Mouse (Mus musculus) intestine, embryonic 14.5 days (tissue): ENCODE measurements around the gene Mst1. TPM values are rescaled to one million over a fixed set of nuclear protein-coding genes. Genes with fewer than 3 reads are reported as not detected.
A peak's percentile ranks its signal among the peaks of the same experiment; 100 is the strongest.

Experiments used
- ATAC-seq: fragments of 200-750 bp; cut with Nextera tagmentation; replicated peaks from 2 replicates; pipeline ENCODE4 v1.8.0; 2017; ENCODE audit warnings: low read depth, moderate number of reproducible peaks, moderate TSS enrichment, moderate library complexity; ENCODE audit not compliant: low FRiP score, low TSS enrichment
- DNase-seq: peaks from one replicate; pipeline ENCODE4 v3.0.0-alpha.2; 2018; ENCODE audit warnings: low spot score
- H3K27ac ChIP-seq: fragments of 300-500 bp; sonication (generic); 2 replicates; pipeline ENCODE4 v1.5.1; 2014; ENCODE audit warnings: low read depth, mild to moderate bottlenecking, control low read depth
- H3K27me3 ChIP-seq: fragments of 300-500 bp; sonication (generic); replicated peaks from 2 replicates; pipeline ENCODE4 v1.6.1; 2014; ENCODE audit warnings: low read length, control low read depth; ENCODE audit not compliant: control insufficient read depth, insufficient read depth
- H3K36me3 ChIP-seq: fragments of 300-500 bp; sonication (generic); 2 replicates; pipeline ENCODE4 v1.6.1; 2014; ENCODE audit warnings: low read length, control low read depth; ENCODE audit not compliant: control insufficient read depth, insufficient read depth
- H3K4me1 ChIP-seq: fragments of 300-500 bp; sonication (generic); replicated peaks from 2 replicates; pipeline ENCODE4 v1.6.1; 2014; ENCODE audit warnings: low read length, control low read depth, mixed read lengths; ENCODE audit not compliant: control insufficient read depth, insufficient read depth
- H3K4me2 ChIP-seq: fragments of 300-500 bp; sonication (generic); 2 replicates; pipeline ENCODE4 v1.6.1; 2014; ENCODE audit warnings: low read length
- H3K4me3 ChIP-seq: fragments of 300-500 bp; sonication (generic); 2 replicates; pipeline ENCODE4 v1.5.1; 2014; ENCODE audit warnings: low read depth, low read length, control low read depth, mixed read lengths
- H3K9ac ChIP-seq: fragments of 300-500 bp; sonication (generic); 2 replicates; pipeline ENCODE4 v1.6.1; 2014; ENCODE audit warnings: mild to moderate bottlenecking, low read length
- H3K9me3 ChIP-seq: fragments of 300-500 bp; sonication (generic); 2 replicates; pipeline ENCODE4 v1.6.1; 2016; ENCODE audit warnings: low read length, control low read depth; ENCODE audit not compliant: control insufficient read depth
- WGBS: fragments of 180-500 bp; shearing (Covaris S2); extraction: QIAGEN DNeasy Blood & Tissue Kit; methylation state at CpG from one replicate; pipeline ENCODE4 v1.1.7; 2014; 5-methylcytosine and 5-hydroxymethylcytosine counted together
- polyA plus RNA-seq: library from polyadenylated mRNA; unstranded; fragments of >200 nt; fragmentation: Nextera tagmentation; extraction: Ambion mirVana; gene quantifications from 2 replicates; pipeline ENCODE4 v1.2.1, GENCODE M21; 2014

Gene Mst1
- polyA plus RNA-seq, 1 experiment from 2014 or later, result 0.78 TPM

GRCm38 (mm10) chr9:108067900-108068299, 12.3 kb upstream of the Mst1 start:
- Histone ChIP-seq H3K27me3 (no peaks in the 10 kb centered on the region), H3K4me3 (no peak overlapping the region), H3K27ac (no peak overlapping the region), H3K4me1 (no peaks in the 10 kb centered on the region), H3K9me3 (no peaks in the 10 kb centered on the region), H3K36me3 (peaks cover 32% of the 10 kb centered on the region), H3K9ac (no peak overlapping the region), H3K4me2 (no peak overlapping the region)
- WGBS, result 20% methylated on average over 8 of the region's 8 CpGs
- DNase-seq (peak; percentile 96), ATAC-seq (0 out of 2 replicates have a peak, but pooled peaks have one; percentile 33)

DNA sequence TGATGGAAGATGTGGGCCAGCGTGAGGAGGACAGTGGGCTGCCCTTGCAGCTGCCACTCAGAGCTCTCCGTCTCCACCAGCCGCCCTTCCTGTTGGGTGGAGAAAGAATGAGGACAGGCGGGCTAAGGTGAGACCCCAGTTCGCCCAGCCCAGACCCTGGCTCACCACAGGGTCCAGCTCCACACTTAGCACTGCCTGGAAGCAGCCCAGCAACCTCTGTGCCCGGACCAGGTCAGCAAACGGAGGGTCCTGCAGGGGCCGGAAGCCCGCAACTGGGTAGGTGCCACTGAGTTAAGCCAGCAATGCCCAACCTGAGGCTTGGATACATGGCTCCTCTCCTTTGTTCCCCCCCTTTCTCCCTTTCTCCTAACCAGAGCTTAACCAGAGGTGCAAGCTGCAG, 11.2 kb upstream of the Mst1 start:
- Histone ChIP-seq H3K4me2 (no peak overlapping the region), H3K4me3 (no peak overlapping the region), H3K36me3 (peaks cover 21% of the 10 kb centered on the region), H3K27me3 (no peaks in the 10 kb centered on the region), H3K4me1 (no peaks in the 10 kb centered on the region), H3K27ac (no peak overlapping the region), H3K9me3 (no peaks in the 10 kb centered on the region), H3K9ac (no peak overlapping the region)
- DNase-seq (no peak), ATAC-seq (no peak)
- 86% methylated on average over 9 of the region's 9 CpGs for WGBS

DNA sequence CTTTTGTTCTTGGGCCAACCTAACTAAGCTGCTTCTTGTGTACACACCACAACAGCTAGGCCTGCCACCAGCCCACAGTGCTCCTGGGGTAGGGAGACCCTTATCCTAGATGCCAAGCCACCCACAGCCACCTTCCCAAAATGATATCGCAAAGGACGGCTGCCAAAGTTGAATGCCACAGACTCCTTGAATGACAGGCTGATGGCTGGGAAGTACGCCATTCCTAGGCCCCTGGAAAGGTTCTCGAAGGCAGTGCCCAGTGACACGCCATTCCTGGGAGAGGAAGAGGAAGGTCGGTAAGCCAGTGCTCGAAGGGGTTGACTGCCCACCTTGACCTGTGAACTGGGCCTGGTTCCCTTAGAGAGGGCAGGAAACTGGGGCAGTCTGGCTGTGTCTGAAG, 10.7 kb upstream of the Mst1 start:
- no peak for ATAC-seq
- H3K9me3 ChIP-seq, result no peaks in the 10 kb centered on the region

GRCm38 (mm10) chr9:108071801-108072200, 8.4 kb upstream of the Mst1 start:
- H3K9ac ChIP-seq, result no peak overlapping the region
- H3K27ac ChIP-seq, result no peak overlapping the region
- WGBS, result 77% methylated on average over 4 of the region's 4 CpGs

More for the DNA sequence above, 10.7 kb upstream of the Mst1 start:
- H3K4me1 ChIP-seq, result no peaks in the 10 kb centered on the region
- H3K9ac ChIP-seq, result no peak overlapping the region
- no peak overlapping the region for H3K4me3 ChIP-seq
- H3K36me3 ChIP-seq, result peaks cover 17% of the 10 kb centered on the region; the same call in 1 of the 2 replicates
- 89% methylated on average over 7 of the region's 7 CpGs for WGBS
- no peak overlapping the region for H3K27ac ChIP-seq
- H3K4me2 ChIP-seq, result no peak overlapping the region
- DNase-seq, result no peak
- H3K27me3 ChIP-seq, result no peaks in the 10 kb centered on the region

GRCm38 (mm10) chr9:108072481-108072924, 7.7 kb upstream of the Mst1 start:
- H3K9me3 ChIP-seq, result no peaks in the 10 kb centered on the region
- 56% methylated on average over 9 of the region's 9 CpGs for WGBS
- H3K4me3 ChIP-seq, result no peak overlapping the region
- no peak overlapping the region for H3K4me2 ChIP-seq
- H3K9ac ChIP-seq, result no peak overlapping the region
- ATAC-seq, result no peak
- peaks cover 17% of the 10 kb centered on the region; the same call in 1 of the 2 replicates for H3K36me3 ChIP-seq
- no peak for DNase-seq
- no peaks in the 10 kb centered on the region for H3K27me3 ChIP-seq
- no peaks in the 10 kb centered on the region for H3K4me1 ChIP-seq
- 0 out of 2 replicates have a peak overlapping the region, but pooled peaks have one; percentile 2 for H3K27ac ChIP-seq

More at GRCm38 (mm10) chr9:108071801-108072200, 8.4 kb upstream of the Mst1 start:
- ATAC-seq (no peak), DNase-seq (no peak)
- H3K4me1 ChIP-seq, result no peaks in the 10 kb centered on the region
- no peak overlapping the region for H3K4me3 ChIP-seq
- peaks cover 17% of the 10 kb centered on the region; the same call in 1 of the 2 replicates for H3K36me3 ChIP-seq
- H3K27me3 ChIP-seq, result no peaks in the 10 kb centered on the region
- H3K9me3 ChIP-seq, result no peaks in the 10 kb centered on the region
- H3K4me2 ChIP-seq, result no peak overlapping the region

DNA sequence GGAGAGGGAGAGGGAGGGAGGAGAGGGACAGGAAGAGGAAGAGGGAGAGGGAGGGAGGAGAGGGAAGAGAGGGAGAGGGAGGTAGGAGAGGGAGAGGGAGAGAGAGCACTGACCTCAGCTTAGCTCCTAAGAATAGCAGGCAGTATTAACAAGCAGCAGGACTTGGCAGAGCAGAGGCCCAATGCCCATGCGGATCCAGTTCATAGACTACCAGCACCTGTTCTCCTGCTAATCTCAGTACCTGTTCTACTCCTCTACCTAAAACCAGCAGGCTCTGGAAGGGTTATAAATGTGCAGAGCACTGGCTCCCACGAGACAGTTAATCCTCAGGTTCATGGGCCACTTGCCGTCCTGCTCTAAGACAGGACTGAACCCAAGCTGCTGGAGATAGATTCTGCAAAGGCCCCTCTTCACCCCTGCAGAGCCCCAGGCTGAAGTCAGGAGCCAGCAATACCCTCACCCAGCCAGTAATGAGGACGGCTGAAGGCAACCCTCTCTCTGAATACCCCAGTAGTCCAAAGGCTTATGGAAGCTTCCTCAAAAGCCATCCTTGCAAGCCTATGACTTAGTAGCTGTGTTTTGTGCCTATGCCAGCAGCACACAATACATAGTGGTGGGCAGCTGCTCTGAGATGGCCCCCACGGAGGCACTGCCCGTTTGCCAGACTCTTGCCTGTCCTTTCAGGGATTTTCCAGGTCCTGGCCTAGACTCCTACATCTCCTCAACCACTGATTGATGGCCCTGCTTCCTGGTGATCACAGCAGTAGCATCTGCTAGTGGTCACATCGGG, 6.9 kb upstream of the Mst1 start:
- Histone ChIP-seq H3K4me3 (no peak overlapping the region), H3K4me2 (no peak overlapping the region), H3K9me3 (no peaks in the 10 kb centered on the region), H3K4me1 (peaks cover 6% of the 10 kb centered on the region; the same call in 1 of the 2 replicates), H3K27me3 (no peaks in the 10 kb centered on the region), H3K27ac (no peak overlapping the region), H3K36me3 (peaks cover 17% of the 10 kb centered on the region; the same call in 1 of the 2 replicates), H3K9ac (no peak overlapping the region)
- 63% methylated on average over 7 of the region's 7 CpGs for WGBS
- DNase-seq, result no peak
- ATAC-seq, result no peak

- Histone ChIP-seq H3K27ac (no peak overlapping the region), H3K9ac (no peak overlapping the region), H3K9me3 (no peaks in the 10 kb centered on the region), H3K27me3 (peaks cover 37% of the 10 kb centered on the region), H3K4me2 (peak overlapping the region; percentile 18), H3K36me3 (peaks cover 35% of the 10 kb centered on the region), H3K4me3 (no peak overlapping the region), H3K4me1 (peaks cover 9% of the 10 kb centered on the region; the same call in 1 of the 2 replicates)
- WGBS, result 5% methylated on average over 19 of the region's 19 CpGs
- ATAC-seq (no peak), DNase-seq (peak; percentile 62)
These were observed 2.3 kb downstream of the Mst1 start for GRCm38 (mm10) chr9:108082549-108082948.

- Histone ChIP-seq H3K9me3 (no peaks in the 10 kb centered on the region), H3K36me3 (peaks cover 39% of the 10 kb centered on the region), H3K4me2 (peak within 1 kb of the TSS; percentile 18), H3K9ac (no peak within 1 kb of the TSS), H3K27ac (no peak within 1 kb of the TSS), H3K27me3 (peaks cover 37% of the 10 kb centered on the region), H3K4me1 (peaks cover 6% of the 10 kb centered on the region; the same call in 1 of the 2 replicates), H3K4me3 (no peak within 1 kb of the TSS)
- WGBS, result 34% methylated on average over 12 of the region's 12 CpGs
- ATAC-seq, result no peak
- peak; percentile 54 for DNase-seq
These were observed 2.8 kb downstream of the Mst1 start, which contains the start of gene Rnf123 for GRCm38 (mm10) chr9:108082988-108083431. Gene Rnf123 (minus strand): TSS chr9:108083346.
